Mouse (Mus musculus) mouse trophoblast stem cell (cell line): ENCODE measurements around the gene Pcnx2.

Experiments used
- in situ Hi-C, 2 experiments: fragments of 300-500 bp; cut with MseI, MboI; formaldehyde crosslinking; loops; 2 replicates in 1 of 2; 3 replicates in 1 of 2; pipeline ENCODE4 v1.15.1; 2025

The Pcnx2 gene

GRCm38 (mm10) chr8:125716613-125717012 lies 181.5 kb downstream of the Pcnx2 start:
- in situ Hi-C loops: no loop called here

- in situ Hi-C loops: no loop called here
These were observed 181.9 kb downstream of the Pcnx2 start for GRCm38 (mm10) chr8:125716211-125716610.

GRCm38 (mm10) chr8:125711514-125711913 lies 186.6 kb downstream of the Pcnx2 start:
- in situ Hi-C loops: no loop called here

- in situ Hi-C loops: no loop called here
These were observed 188.9 kb downstream of the Pcnx2 start for GRCm38 (mm10) chr8:125709171-125709570.

- in situ Hi-C loops: no loop called here
These were observed 192.3 kb downstream of the Pcnx2 start for GRCm38 (mm10) chr8:125705816-125706215.

GRCm38 (mm10) chr8:125704434-125704833 lies 193.7 kb downstream of the Pcnx2 start:
- in situ Hi-C loops: no loop called here

- in situ Hi-C loops: no loop called here
These were observed 195.1 kb downstream of the Pcnx2 start for GRCm38 (mm10) chr8:125702868-125703473.
